7 mouse cellular contexts compared by ENCODE assay signal in genomic region chr9:44767101-44768028, GRCm38 (mm10). TPM values are rescaled to one million over a fixed set of nuclear protein-coding genes. Genes with fewer than 3 reads are reported as not detected.
DNase-seq lines count a peak whose midpoint lies in the region; ATAC-seq lines count a peak whose summit lies in the region.

TSS of gene Arcn1 (minus strand) at chr9:44767845.
TSS of gene Ift46 (plus strand) at chr9:44767908.

- peak within 1 kb of the TSS; percentile 100 for H3K4me3 ChIP-seq in embryonic facial prominence, embryonic 10.5 days
- peak within 1 kb of the TSS; percentile 83 for H3K4me3 ChIP-seq in limb, embryonic 10.5 days
- H3K4me3 ChIP-seq in midbrain, embryonic 13.5 days (replicated peaks) = peak within 1 kb of the TSS; percentile 91

- ATAC-seq in granulocyte monocyte progenitor cell, adult 5-6 weeks (replicated peaks; ENCODE audit: poor library complexity, severe bottlenecking) = peak; percentile 92
- ATAC-seq in midbrain, embryonic 13.5 days = peak; percentile 94

- no peaks in the 10 kb centered on the region for H3K36me3 ChIP-seq in embryonic facial prominence, embryonic 10.5 days (replicated peaks)
- peaks cover 2% of the 10 kb centered on the region; the same call in 1 of the 2 replicates for H3K36me3 ChIP-seq in limb, embryonic 10.5 days
- no peaks in the 10 kb centered on the region for H3K36me3 ChIP-seq in midbrain, embryonic 13.5 days

- peaks cover 15% of the 10 kb centered on the region for H3K4me1 ChIP-seq in embryonic facial prominence, embryonic 10.5 days
- peaks cover 11% of the 10 kb centered on the region for H3K4me1 ChIP-seq in limb, embryonic 10.5 days
- peaks cover 21% of the 10 kb centered on the region for H3K4me1 ChIP-seq in midbrain, embryonic 13.5 days (replicated peaks)

- no peaks in the 10 kb centered on the region for H3K27me3 ChIP-seq in embryonic facial prominence, embryonic 10.5 days (replicated peaks; ENCODE audit: low read depth, poor library complexity, severe bottlenecking)
- no peaks in the 10 kb centered on the region for H3K27me3 ChIP-seq in limb, embryonic 10.5 days (ENCODE audit: low read depth, poor library complexity, severe bottlenecking)
- no peaks in the 10 kb centered on the region for H3K27me3 ChIP-seq in midbrain, embryonic 13.5 days

- H3K9me3 ChIP-seq in embryonic facial prominence, embryonic 10.5 days = no peaks in the 10 kb centered on the region
- H3K9me3 ChIP-seq in limb, embryonic 10.5 days (replicated peaks) = no peaks in the 10 kb centered on the region
- no peaks in the 10 kb centered on the region for H3K9me3 ChIP-seq in midbrain, embryonic 13.5 days

- peak within 1 kb of the TSS; percentile 96 for H3K9ac ChIP-seq in midbrain, embryonic 13.5 days (replicated peaks)

- DNase-seq in adrenal gland, postnatal 10 days = peak; percentile 90
- DNase-seq in embryonic facial prominence, embryonic 10.5 days (ENCODE audit: low spot score) = peak; percentile 95
- peak; percentile 79 for DNase-seq in kidney, adult 11 months
- DNase-seq in limb, embryonic 10.5 days (ENCODE audit: low spot score) = peak; percentile 95
- DNase-seq in spleen, adult 12 weeks (ENCODE audit: low spot score) = peak; percentile 76

- H3K27ac ChIP-seq in embryonic facial prominence, embryonic 10.5 days (replicated peaks) = peak within 1 kb of the TSS; percentile 97
- H3K27ac ChIP-seq in limb, embryonic 10.5 days = peak within 1 kb of the TSS; percentile 93
- peak within 1 kb of the TSS; percentile 96 for H3K27ac ChIP-seq in midbrain, embryonic 13.5 days

- peak within 1 kb of the TSS; percentile 74 for H3K4me2 ChIP-seq in midbrain, embryonic 13.5 days (replicated peaks)

- under 1% methylated on average over 82 of the region's 82 CpGs for WGBS in embryonic facial prominence, embryonic 10.5 days
- under 1% methylated on average over 67 of the region's 82 CpGs for WGBS in limb, embryonic 10.5 days
- under 1% methylated on average over 78 of the region's 82 CpGs for WGBS in midbrain, embryonic 13.5 days

RNA-seq across cellular contexts. Expression of gene Arcn1, which starts in this region (rescaled TPM):
- total RNA-seq in adrenal gland, postnatal 10 days (2021) = 100 to 1,000 TPM; 138 to 150 TPM
- 169 and 171 TPM in 2 replicates for polyA plus RNA-seq in embryonic facial prominence, embryonic 10.5 days (2016; fragmentation: Nextera tagmentation; extraction: Ambion mirVana)
- 133 and 158 TPM in 2 replicates for total RNA-seq in granulocyte monocyte progenitor cell, adult 5-6 weeks (2014; fragmentation: Nextera tagmentation)
- 201 and 229 TPM in 2 replicates for total RNA-seq in granulocyte monocyte progenitor cell, adult 5-6 weeks (2017)
- 172 and 193 TPM in 2 replicates for polyA plus RNA-seq in limb, embryonic 10.5 days (2016; fragmentation: Nextera tagmentation; extraction: Ambion mirVana)
- 142 and 145 TPM in 2 replicates for polyA plus RNA-seq in midbrain, embryonic 13.5 days (2015; fragmentation: Nextera tagmentation; extraction: Ambion mirVana)

RNA-seq across cellular contexts. Expression of gene Ift46, which starts in this region (rescaled TPM):
- 10 to 100 TPM; 73.0 to 87.7 TPM for total RNA-seq in adrenal gland, postnatal 10 days (2021)
- polyA plus RNA-seq in embryonic facial prominence, embryonic 10.5 days (2016; fragmentation: Nextera tagmentation; extraction: Ambion mirVana) = 133 and 139 TPM in 2 replicates
- total RNA-seq in granulocyte monocyte progenitor cell, adult 5-6 weeks (2014; fragmentation: Nextera tagmentation) = 19.8 and 43.7 TPM in 2 replicates
- total RNA-seq in granulocyte monocyte progenitor cell, adult 5-6 weeks (2017) = 32.7 and 39.6 TPM in 2 replicates
- 115 and 146 TPM in 2 replicates for polyA plus RNA-seq in limb, embryonic 10.5 days (2016; fragmentation: Nextera tagmentation; extraction: Ambion mirVana)
- polyA plus RNA-seq in midbrain, embryonic 13.5 days (2015; fragmentation: Nextera tagmentation; extraction: Ambion mirVana) = 171 and 183 TPM in 2 replicates

Comparison
In these comparisons a context has a peak if more than half of its experiments do, and no peak if none do; other contexts are left out.
1. Peak in every context shown above with its lines: DNase-seq, ATAC-seq, H3K4me3 ChIP-seq and H3K27ac ChIP-seq.